Mouse (Mus musculus): ENCODE results near the gene Kynu. TPM values are rescaled to one million over a fixed set of nuclear protein-coding genes. Genes with fewer than 3 reads are reported as not detected.

The Kynu gene
- polyA plus RNA-seq, 1 experiment from 2014 or later = 0.21 TPM

DNA sequence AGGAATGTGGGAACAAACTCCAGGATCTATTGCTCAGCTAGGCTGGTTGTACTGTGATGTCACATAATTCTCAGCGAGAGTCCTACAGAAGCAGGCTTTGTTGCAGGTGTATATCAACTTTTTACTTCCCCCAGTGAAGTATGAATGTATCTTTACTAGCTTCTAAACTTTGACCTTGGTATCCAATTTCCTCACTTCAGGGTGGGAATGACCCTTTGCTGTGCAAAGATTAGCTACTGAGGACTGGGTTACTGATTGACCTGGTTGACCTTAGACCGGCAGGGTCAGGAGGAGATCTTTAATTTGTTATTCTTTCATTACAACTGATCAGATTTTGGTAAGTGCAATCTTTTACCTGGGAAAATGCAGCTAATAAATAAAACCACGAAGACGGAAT is 758 bp downstream of the Kynu start:
- Histone ChIP-seq H3K9me3 (ENCODE audit: control insufficient read depth, low read length) (no peaks in the 10 kb centered on the region), H3K27ac (replicated peaks; ENCODE audit: low read depth, low read length) (no peak overlapping the region), H3K9ac (ENCODE audit: low read length) (no peak overlapping the region), H3K4me1 (ENCODE audit: control insufficient read depth, insufficient read depth, low read length) (0 out of 2 replicates have a peak, but pooled peaks cover 2% of the 10 kb centered on the region), H3K36me3 (ENCODE audit: control insufficient read depth, insufficient read depth, low read length) (no peaks in the 10 kb centered on the region), H3K27me3 (ENCODE audit: control insufficient read depth, insufficient read depth, low read length) (no peaks in the 10 kb centered on the region), H3K4me2 (ENCODE audit: low read depth, severe bottlenecking) (no peak overlapping the region), H3K4me3 (ENCODE audit: low read depth, low read length) (no peak overlapping the region)
- ATAC-seq (ENCODE audit: insufficient number of reproducible peaks, low FRiP score, low TSS enrichment, low read depth) (no peak), DNase-seq (ENCODE audit: low spot score) (no peak)
- 62% methylated on average over 4 of the region's 4 CpGs for WGBS

DNA sequence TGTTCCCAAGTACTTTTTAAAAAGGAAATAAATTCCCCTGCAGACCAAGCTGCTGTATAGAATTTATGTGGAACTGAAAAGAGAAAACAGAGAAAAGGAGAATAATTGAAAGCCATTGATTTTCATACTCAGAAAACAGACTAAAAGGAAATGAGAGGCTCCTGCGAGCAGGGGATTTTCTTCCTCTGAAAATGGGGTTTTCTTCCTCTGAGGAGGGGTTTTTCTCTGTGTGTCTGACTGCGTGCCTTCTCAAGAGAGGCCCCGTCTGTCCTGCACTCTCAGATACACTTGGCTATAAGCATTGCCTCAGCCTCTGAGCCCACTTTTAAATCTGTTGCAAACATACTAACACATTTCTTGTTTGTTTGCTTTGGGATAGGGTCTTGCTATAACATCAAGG is 1.9 kb downstream of the Kynu start:
- Histone ChIP-seq H3K4me1 (ENCODE audit: control insufficient read depth, insufficient read depth, low read length) (0 out of 2 replicates have a peak, but pooled peaks cover 2% of the 10 kb centered on the region), H3K4me2 (ENCODE audit: low read depth, severe bottlenecking) (no peak overlapping the region), H3K4me3 (ENCODE audit: low read depth, low read length) (no peak overlapping the region), H3K9me3 (ENCODE audit: control insufficient read depth, low read length) (no peaks in the 10 kb centered on the region), H3K27me3 (ENCODE audit: control insufficient read depth, insufficient read depth, low read length) (no peaks in the 10 kb centered on the region), H3K36me3 (ENCODE audit: control insufficient read depth, insufficient read depth, low read length) (no peaks in the 10 kb centered on the region), H3K27ac (replicated peaks; ENCODE audit: low read depth, low read length) (no peak overlapping the region), H3K9ac (ENCODE audit: low read length) (no peak overlapping the region)
- DNase-seq (ENCODE audit: low spot score) = no peak
- WGBS = 90% methylated on average over 3 of the region's 3 CpGs
- ATAC-seq (ENCODE audit: insufficient number of reproducible peaks, low FRiP score, low TSS enrichment, low read depth) = no peak

DNA sequence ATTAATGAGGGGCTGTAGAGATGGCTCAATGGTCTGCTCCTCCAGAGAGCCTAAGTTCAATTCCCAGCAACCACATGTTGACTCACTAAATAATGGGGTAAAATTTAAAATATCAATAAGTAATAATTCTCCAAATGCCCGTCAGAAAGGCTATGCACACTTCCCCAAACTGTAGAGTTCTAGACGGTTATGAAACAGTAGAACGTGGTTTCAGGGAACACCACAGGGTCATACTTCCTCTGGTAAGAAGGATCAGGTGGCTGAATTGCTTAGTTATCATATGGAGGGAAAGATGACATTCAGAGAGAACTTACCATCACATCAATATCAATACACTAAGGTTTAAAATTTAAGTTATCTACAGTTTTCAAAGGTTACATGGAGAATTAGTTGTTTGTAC is 6.1 kb downstream of the Kynu start:
- Histone ChIP-seq H3K9me3 (ENCODE audit: control insufficient read depth, low read length) (no peaks in the 10 kb centered on the region), H3K27me3 (ENCODE audit: control insufficient read depth, insufficient read depth, low read length) (no peaks in the 10 kb centered on the region), H3K4me2 (ENCODE audit: low read depth, severe bottlenecking) (no peak overlapping the region), H3K4me1 (ENCODE audit: control insufficient read depth, insufficient read depth, low read length) (no peaks in the 10 kb centered on the region), H3K36me3 (ENCODE audit: control insufficient read depth, insufficient read depth, low read length) (no peaks in the 10 kb centered on the region), H3K9ac (ENCODE audit: low read length) (no peak overlapping the region), H3K27ac (replicated peaks; ENCODE audit: low read depth, low read length) (no peak overlapping the region), H3K4me3 (ENCODE audit: low read depth, low read length) (no peak overlapping the region)
- DNase-seq (ENCODE audit: low spot score) = no peak
- no peak for ATAC-seq (ENCODE audit: insufficient number of reproducible peaks, low FRiP score, low TSS enrichment, low read depth)
- 91% methylated on average over 3 of the region's 3 CpGs for WGBS

DNA sequence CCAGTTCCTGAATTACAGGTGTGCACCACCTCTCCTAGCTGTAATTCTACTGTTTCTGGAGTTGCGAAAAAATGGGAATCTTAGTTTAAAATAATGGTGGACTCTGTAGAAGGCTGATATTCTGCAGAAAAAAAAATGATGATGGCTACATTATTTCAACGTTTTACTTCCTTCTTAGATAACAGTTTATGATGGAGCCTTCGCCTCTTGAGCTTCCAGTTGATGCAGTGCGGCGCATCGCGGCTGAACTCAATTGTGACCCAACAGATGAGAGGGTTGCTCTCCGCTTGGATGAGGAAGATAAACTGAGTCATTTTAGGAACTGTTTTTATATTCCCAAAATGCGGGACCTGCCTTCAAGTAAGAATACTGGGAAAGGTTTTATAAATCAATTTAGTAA is 7.7 kb downstream of the Kynu start:
- no peaks in the 10 kb centered on the region for H3K4me1 ChIP-seq (ENCODE audit: control insufficient read depth, insufficient read depth, low read length)
- no peak overlapping the region for H3K4me2 ChIP-seq (ENCODE audit: low read depth, severe bottlenecking)
- no peaks in the 10 kb centered on the region for H3K27me3 ChIP-seq (ENCODE audit: control insufficient read depth, insufficient read depth, low read length)
- ATAC-seq (ENCODE audit: insufficient number of reproducible peaks, low FRiP score, low TSS enrichment, low read depth) (no peak), DNase-seq (ENCODE audit: low spot score) (no peak)
- H3K9me3 ChIP-seq (ENCODE audit: control insufficient read depth, low read length) = no peaks in the 10 kb centered on the region
- H3K36me3 ChIP-seq (ENCODE audit: control insufficient read depth, insufficient read depth, low read length) = no peaks in the 10 kb centered on the region
- 93% methylated on average over 9 of the region's 9 CpGs for WGBS
- no peak overlapping the region for H3K9ac ChIP-seq (ENCODE audit: low read length)
- no peak overlapping the region for H3K27ac ChIP-seq (replicated peaks; ENCODE audit: low read depth, low read length)
- no peak overlapping the region for H3K4me3 ChIP-seq (ENCODE audit: low read depth, low read length)

DNA sequence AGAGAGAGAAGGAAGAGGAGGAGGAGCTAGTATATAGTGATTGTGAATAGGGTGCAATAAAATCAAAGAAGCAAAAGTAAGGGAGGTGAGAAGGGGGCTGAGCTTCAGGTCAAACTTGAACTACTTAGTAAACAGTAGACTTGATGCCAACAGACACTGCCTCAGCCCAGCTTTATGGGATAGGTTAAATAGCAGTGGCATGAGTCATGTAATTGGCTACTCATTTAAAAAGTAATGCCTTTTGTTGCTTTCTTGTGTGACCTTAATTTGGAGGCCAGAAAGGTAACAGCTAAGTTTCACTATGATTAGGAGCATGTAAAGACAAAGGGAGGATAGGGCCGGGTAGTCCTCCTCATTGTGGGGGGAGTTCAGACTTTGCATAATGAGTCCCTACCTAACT is 13.3 kb downstream of the Kynu start:
- Histone ChIP-seq H3K9ac (ENCODE audit: low read length) (no peak overlapping the region), H3K4me1 (ENCODE audit: control insufficient read depth, insufficient read depth, low read length) (no peaks in the 10 kb centered on the region), H3K9me3 (ENCODE audit: control insufficient read depth, low read length) (no peaks in the 10 kb centered on the region), H3K4me2 (ENCODE audit: low read depth, severe bottlenecking) (no peak overlapping the region), H3K27ac (replicated peaks; ENCODE audit: low read depth, low read length) (no peak overlapping the region), H3K27me3 (ENCODE audit: control insufficient read depth, insufficient read depth, low read length) (no peaks in the 10 kb centered on the region), H3K4me3 (ENCODE audit: low read depth, low read length) (no peak overlapping the region), H3K36me3 (ENCODE audit: control insufficient read depth, insufficient read depth, low read length) (no peaks in the 10 kb centered on the region)
- DNase-seq (ENCODE audit: low spot score) (no peak), ATAC-seq (ENCODE audit: insufficient number of reproducible peaks, low FRiP score, low TSS enrichment, low read depth) (no peak)
- WGBS = 65% methylated on average over 1 of the region's 1 CpGs

DNA sequence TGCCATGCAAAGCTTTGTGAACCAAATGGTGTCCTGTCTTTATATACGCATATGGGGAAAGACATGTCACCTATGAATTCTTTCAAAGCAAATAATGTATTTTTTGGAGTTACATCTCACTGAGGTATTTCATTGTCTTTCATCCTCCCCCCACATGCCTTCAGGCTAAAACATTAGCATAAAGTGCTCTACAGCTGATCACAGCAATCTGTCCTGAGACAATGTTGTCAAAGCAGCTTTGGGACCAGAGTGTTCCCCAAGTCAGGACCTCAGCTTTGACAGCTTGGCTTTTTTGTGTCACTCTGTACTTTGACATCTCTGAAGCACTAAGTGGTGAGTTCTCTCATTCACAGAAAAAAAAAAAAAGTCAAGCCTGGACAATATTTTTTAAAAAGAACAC is 18.4 kb downstream of the Kynu start:
- H3K27me3 ChIP-seq (ENCODE audit: control insufficient read depth, insufficient read depth, low read length) = no peaks in the 10 kb centered on the region

DNA sequence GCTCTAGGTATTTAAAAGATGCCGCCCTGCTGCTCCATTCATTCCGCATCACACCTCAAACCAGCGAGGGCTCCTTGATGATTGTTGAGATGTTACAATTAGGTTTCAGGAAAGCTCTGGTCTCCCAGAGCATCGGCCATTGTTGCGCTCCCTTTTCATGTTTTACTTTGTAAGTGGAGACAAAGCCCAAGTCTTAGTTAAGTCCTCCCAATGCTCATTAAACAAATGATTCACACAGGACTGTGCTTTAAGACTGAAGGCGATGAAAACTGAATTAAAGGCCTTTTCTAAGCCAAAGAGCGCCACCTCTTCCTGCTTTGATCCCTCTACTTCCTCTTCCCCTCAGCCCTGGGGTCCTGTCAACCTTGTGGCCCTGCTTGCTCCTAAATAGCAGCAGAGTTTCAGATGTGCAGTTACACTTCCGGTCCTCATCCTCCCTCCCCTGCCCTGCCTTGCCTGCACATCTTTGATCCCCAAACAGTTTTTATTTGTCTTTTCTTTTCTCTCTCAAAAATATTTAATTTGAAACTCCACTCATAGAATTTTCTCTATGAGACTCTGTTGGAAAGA is 28.2 kb downstream of the Kynu start:
- no peak for ATAC-seq (ENCODE audit: insufficient number of reproducible peaks, low FRiP score, low TSS enrichment, low read depth)
- WGBS = 52% methylated on average over 8 of the region's 8 CpGs
- Histone ChIP-seq H3K27me3 (ENCODE audit: control insufficient read depth, insufficient read depth, low read length) (no peaks in the 10 kb centered on the region), H3K27ac (replicated peaks; ENCODE audit: low read depth, low read length) (no peak overlapping the region), H3K4me3 (ENCODE audit: low read depth, low read length) (no peak overlapping the region), H3K9me3 (ENCODE audit: control insufficient read depth, low read length) (no peaks in the 10 kb centered on the region), H3K4me2 (ENCODE audit: low read depth, severe bottlenecking) (no peak overlapping the region), H3K36me3 (ENCODE audit: control insufficient read depth, insufficient read depth, low read length) (no peaks in the 10 kb centered on the region), H3K9ac (ENCODE audit: low read length) (no peak overlapping the region), H3K4me1 (ENCODE audit: control insufficient read depth, insufficient read depth, low read length) (no peaks in the 10 kb centered on the region)
- DNase-seq (ENCODE audit: low spot score) = no peak

More for the DNA sequence above, 18.4 kb downstream of the Kynu start:
- WGBS = 87% methylated on average over 1 of the region's 1 CpGs
- H3K4me1 ChIP-seq (ENCODE audit: control insufficient read depth, insufficient read depth, low read length) = no peaks in the 10 kb centered on the region
- no peak overlapping the region for H3K27ac ChIP-seq (replicated peaks; ENCODE audit: low read depth, low read length)
- ATAC-seq (ENCODE audit: insufficient number of reproducible peaks, low FRiP score, low TSS enrichment, low read depth) = no peak
- H3K9ac ChIP-seq (ENCODE audit: low read length) = no peak overlapping the region
- no peak for DNase-seq (ENCODE audit: low spot score)
- H3K4me2 ChIP-seq (ENCODE audit: low read depth, severe bottlenecking) = no peak overlapping the region
- no peaks in the 10 kb centered on the region for H3K36me3 ChIP-seq (ENCODE audit: control insufficient read depth, insufficient read depth, low read length)
- H3K4me3 ChIP-seq (ENCODE audit: low read depth, low read length) = no peak overlapping the region
- H3K9me3 ChIP-seq (ENCODE audit: control insufficient read depth, low read length) = no peaks in the 10 kb centered on the region

DNA sequence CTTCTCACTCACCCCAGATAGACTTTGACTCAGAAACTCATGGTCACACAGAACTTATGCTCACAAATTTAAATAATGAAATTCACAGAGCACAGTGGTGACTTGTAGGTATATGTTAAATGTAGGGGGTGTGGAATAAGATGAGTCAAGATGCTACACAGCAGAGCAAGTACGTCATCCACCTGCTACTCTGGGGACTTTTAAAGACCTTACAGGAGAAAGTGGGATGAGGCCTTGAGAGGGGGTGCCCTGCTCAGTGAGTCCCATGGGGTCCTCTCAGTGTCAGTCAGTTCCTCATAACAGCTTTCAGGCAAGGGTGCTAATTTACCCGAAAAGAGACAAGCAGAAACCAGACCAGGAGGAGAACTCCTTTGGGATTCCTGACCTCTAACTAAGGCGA is 30.4 kb downstream of the Kynu start:
- Histone ChIP-seq H3K36me3 (ENCODE audit: control insufficient read depth, insufficient read depth, low read length) (no peaks in the 10 kb centered on the region), H3K9ac (ENCODE audit: low read length) (no peak overlapping the region), H3K27me3 (ENCODE audit: control insufficient read depth, insufficient read depth, low read length) (no peaks in the 10 kb centered on the region), H3K27ac (replicated peaks; ENCODE audit: low read depth, low read length) (no peak overlapping the region), H3K4me2 (ENCODE audit: low read depth, severe bottlenecking) (no peak overlapping the region), H3K9me3 (ENCODE audit: control insufficient read depth, low read length) (no peaks in the 10 kb centered on the region), H3K4me1 (ENCODE audit: control insufficient read depth, insufficient read depth, low read length) (no peaks in the 10 kb centered on the region), H3K4me3 (ENCODE audit: low read depth, low read length) (no peak overlapping the region)
- DNase-seq (ENCODE audit: low spot score) (no peak), ATAC-seq (ENCODE audit: insufficient number of reproducible peaks, low FRiP score, low TSS enrichment, low read depth) (no peak)
- 78% methylated on average over 3 of the region's 3 CpGs for WGBS

DNA sequence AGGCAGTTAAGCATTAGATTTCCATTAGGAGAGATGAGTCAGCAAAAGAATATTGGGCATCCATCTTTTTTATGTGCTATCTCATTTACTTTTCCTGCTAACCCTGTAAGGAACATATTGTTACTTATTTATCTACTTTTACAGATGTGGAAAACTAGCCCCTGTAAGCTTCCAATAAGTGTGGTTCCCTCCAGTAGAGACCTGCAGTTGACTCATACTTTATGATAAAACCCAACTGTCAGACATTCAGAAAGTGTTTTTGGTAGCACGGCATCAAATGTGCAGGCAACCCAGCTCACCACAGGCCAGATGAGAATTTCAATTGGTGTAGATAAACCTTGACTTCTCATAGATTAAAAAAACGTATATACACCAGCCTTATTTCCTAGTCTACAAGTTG is 32.7 kb downstream of the Kynu start:
- Histone ChIP-seq H3K9ac (ENCODE audit: low read length) (no peak overlapping the region), H3K4me1 (ENCODE audit: control insufficient read depth, insufficient read depth, low read length) (no peaks in the 10 kb centered on the region), H3K27ac (replicated peaks; ENCODE audit: low read depth, low read length) (no peak overlapping the region), H3K9me3 (ENCODE audit: control insufficient read depth, low read length) (no peaks in the 10 kb centered on the region), H3K36me3 (ENCODE audit: control insufficient read depth, insufficient read depth, low read length) (no peaks in the 10 kb centered on the region), H3K27me3 (ENCODE audit: control insufficient read depth, insufficient read depth, low read length) (no peaks in the 10 kb centered on the region), H3K4me3 (ENCODE audit: low read depth, low read length) (no peak overlapping the region), H3K4me2 (ENCODE audit: low read depth, severe bottlenecking) (no peak overlapping the region)
- ATAC-seq (ENCODE audit: insufficient number of reproducible peaks, low FRiP score, low TSS enrichment, low read depth) (no peak), DNase-seq (ENCODE audit: low spot score) (no peak)
- WGBS = 82% methylated on average over 2 of the region's 2 CpGs
